Mouse (Mus musculus) forebrain, embryonic 14.5 days (tissue): ENCODE results near the gene Ppp1r1c. TPM values are rescaled to one million over a fixed set of nuclear protein-coding genes. Genes with fewer than 3 reads are reported as not detected.

Experiments used
- ATAC-seq: fragments of 200-750 bp; cut with Nextera tagmentation; 2 replicates; pipeline ENCODE4 v1.8.0; 2017; ENCODE audit warnings: mild to moderate bottlenecking, moderate library complexity
- DNase-seq: peaks from one replicate; pipeline ENCODE4 v3.0.0-alpha.2; 2015; ENCODE audit warnings: low spot score
- H3K27ac ChIP-seq: fragments of 300-500 bp; sonication (generic); 2 replicates; pipeline ENCODE4 v1.5.1; 2014; ENCODE audit warnings: low read depth, mild to moderate bottlenecking, control low read depth, low read length, moderate library complexity
- H3K27me3 ChIP-seq: fragments of 300-500 bp; sonication (generic); replicated peaks from 2 replicates; pipeline ENCODE4 v1.6.1; 2014; ENCODE audit warnings: low read length, control low read depth, mixed read lengths; ENCODE audit not compliant: control insufficient read depth, insufficient read depth
- H3K36me3 ChIP-seq: fragments of 300-500 bp; sonication (generic); 2 replicates; pipeline ENCODE4 v1.6.1; 2014; ENCODE audit warnings: low read length, control low read depth; ENCODE audit not compliant: control insufficient read depth, insufficient read depth
- H3K4me1 ChIP-seq: fragments of 300-500 bp; sonication (generic); 2 replicates; pipeline ENCODE4 v1.6.1; 2014; ENCODE audit warnings: antibody characterized with exemption, low read length, control low read depth; ENCODE audit not compliant: control insufficient read depth, insufficient read depth
- H3K4me2 ChIP-seq: fragments of 300-500 bp; sonication (generic); 2 replicates; pipeline ENCODE4 v1.6.1; 2014; ENCODE audit warnings: mild to moderate bottlenecking, control low read depth, low read length
- H3K4me3 ChIP-seq: fragments of 300-500 bp; sonication (generic); 2 replicates; pipeline ENCODE4 v1.5.1; 2014; ENCODE audit warnings: low read depth, low read length, control low read depth
- H3K9ac ChIP-seq: fragments of 300-500 bp; sonication (generic); 2 replicates; pipeline ENCODE4 v1.6.1; 2014; ENCODE audit warnings: mild to moderate bottlenecking, low read length, control low read depth, moderate library complexity
- H3K9me3 ChIP-seq: fragments of 300-500 bp; sonication (generic); replicated peaks from 2 replicates; pipeline ENCODE4 v1.6.1; 2016; ENCODE audit warnings: low read length, control low read depth, mixed read lengths; ENCODE audit not compliant: control insufficient read depth
- WGBS: fragments of 180-500 bp; shearing (Covaris S2); extraction: QIAGEN DNeasy Blood & Tissue Kit; methylation state at CpG from one replicate; pipeline ENCODE4 v1.1.7; 2014; 5-methylcytosine and 5-hydroxymethylcytosine counted together
- polyA plus RNA-seq: library from polyadenylated mRNA; unstranded; fragments of >200 nt; fragmentation: Nextera tagmentation; extraction: Ambion mirVana; gene quantifications from 2 replicates; pipeline ENCODE4 v1.2.1, GENCODE M21; 2014

Ppp1r1c gene
- polyA plus RNA-seq, 1 experiment from 2014 or later: 0.25 TPM

DNA sequence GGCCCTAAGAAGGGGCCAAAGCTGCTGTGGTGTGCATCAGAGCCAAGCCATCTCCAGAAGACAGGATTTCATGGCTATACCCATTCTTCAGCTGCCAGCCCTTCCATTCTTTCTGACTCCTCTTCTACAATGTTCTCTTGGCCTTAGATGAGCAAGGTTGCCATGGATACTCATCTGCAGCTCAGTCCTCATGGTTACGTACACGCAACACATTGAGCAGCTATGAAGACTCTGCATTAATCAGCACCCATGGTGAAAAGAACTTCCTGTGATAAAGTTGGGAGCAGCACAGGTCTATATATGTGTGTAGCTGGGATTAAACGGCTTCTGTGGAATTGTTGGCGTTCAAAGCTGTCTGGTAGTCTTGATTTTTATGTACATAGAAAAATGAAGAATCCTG, 24.3 kb upstream of the Ppp1r1c start:
- no peak for ATAC-seq
- no peaks in the 10 kb centered on the region for H3K27me3 ChIP-seq
- no peaks in the 10 kb centered on the region for H3K36me3 ChIP-seq
- no peak overlapping the region for H3K4me2 ChIP-seq
- H3K4me1 ChIP-seq: no peaks in the 10 kb centered on the region
- H3K27ac ChIP-seq: no peak overlapping the region
- no peak overlapping the region for H3K4me3 ChIP-seq
- no peak overlapping the region for H3K9ac ChIP-seq
- DNase-seq: no peak
- WGBS: 83% methylated on average over 4 of the region's 4 CpGs
- no peaks in the 10 kb centered on the region for H3K9me3 ChIP-seq

DNA sequence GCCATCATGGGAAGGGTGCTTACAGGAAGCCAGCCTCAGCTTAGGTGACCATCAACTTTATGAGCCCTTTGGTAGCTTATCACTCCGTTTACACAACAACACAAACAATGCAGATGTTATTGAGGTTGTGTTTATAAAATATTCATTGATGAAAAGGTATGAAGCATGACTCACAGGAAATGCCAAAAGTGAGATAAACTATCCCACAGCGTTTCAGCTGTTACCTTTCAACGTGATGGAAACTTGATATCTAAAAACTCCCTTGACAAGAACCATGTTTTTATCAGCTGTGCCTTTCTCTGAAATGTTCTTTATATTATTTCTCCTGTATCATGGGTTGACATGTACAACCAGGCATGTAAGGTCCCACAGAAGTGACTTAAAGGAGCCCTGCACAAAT, 16.7 kb upstream of the Ppp1r1c start:
- Histone ChIP-seq H3K4me3 (no peak overlapping the region), H3K27ac (no peak overlapping the region), H3K36me3 (no peaks in the 10 kb centered on the region), H3K9ac (no peak overlapping the region), H3K9me3 (no peaks in the 10 kb centered on the region), H3K27me3 (no peaks in the 10 kb centered on the region), H3K4me1 (no peaks in the 10 kb centered on the region), H3K4me2 (no peak overlapping the region)
- no peak for DNase-seq
- WGBS: 84% methylated on average over 3 of the region's 3 CpGs
- ATAC-seq: no peak

DNA sequence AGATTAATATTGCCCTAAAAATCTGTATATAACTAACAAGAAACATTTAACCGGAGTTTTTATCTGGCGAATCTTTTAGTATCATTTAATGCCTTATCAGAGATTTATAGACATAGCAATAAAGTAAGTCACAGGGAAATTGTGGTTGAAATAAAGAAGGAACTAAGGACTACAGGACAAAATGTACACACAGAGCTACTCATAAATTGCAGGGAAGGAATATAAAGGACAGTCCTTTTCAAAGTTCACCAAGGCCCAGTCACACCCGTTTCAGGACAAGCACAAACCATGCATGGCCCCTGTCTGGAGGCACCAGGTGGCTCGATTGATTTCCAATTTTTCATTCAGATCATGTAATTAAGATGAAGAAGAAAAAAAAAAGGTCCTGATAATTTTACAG, 12.4 kb upstream of the Ppp1r1c start:
- no peak for DNase-seq
- H3K36me3 ChIP-seq: no peaks in the 10 kb centered on the region
- H3K27me3 ChIP-seq: no peaks in the 10 kb centered on the region
- no peaks in the 10 kb centered on the region for H3K4me1 ChIP-seq
- H3K9ac ChIP-seq: no peak overlapping the region
- no peak overlapping the region for H3K4me2 ChIP-seq
- 93% methylated on average over 4 of the region's 4 CpGs for WGBS
- H3K4me3 ChIP-seq: no peak overlapping the region
- H3K9me3 ChIP-seq: no peaks in the 10 kb centered on the region
- H3K27ac ChIP-seq: no peak overlapping the region
- ATAC-seq: no peak

DNA sequence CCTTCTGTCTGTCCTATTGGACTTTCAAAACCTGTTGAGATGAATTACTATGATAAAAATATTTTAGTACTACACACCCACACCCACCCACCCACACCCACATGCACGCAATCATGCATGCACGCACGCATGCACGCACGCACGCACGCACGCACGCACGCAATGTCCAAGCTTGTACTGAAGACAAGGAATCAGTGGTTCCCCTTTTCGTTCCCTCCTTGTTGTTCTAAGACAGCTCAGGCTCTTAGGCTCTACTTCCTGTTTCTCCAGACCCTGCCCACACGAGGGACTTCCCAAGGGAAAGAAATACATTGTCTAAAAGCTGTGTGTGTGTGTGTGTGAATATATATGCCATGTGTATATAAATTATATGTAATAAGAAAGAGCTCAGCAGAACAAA, 11.6 kb upstream of the Ppp1r1c start:
- no peaks in the 10 kb centered on the region for H3K4me1 ChIP-seq
- WGBS: 93% methylated on average over 12 of the region's 12 CpGs

DNA sequence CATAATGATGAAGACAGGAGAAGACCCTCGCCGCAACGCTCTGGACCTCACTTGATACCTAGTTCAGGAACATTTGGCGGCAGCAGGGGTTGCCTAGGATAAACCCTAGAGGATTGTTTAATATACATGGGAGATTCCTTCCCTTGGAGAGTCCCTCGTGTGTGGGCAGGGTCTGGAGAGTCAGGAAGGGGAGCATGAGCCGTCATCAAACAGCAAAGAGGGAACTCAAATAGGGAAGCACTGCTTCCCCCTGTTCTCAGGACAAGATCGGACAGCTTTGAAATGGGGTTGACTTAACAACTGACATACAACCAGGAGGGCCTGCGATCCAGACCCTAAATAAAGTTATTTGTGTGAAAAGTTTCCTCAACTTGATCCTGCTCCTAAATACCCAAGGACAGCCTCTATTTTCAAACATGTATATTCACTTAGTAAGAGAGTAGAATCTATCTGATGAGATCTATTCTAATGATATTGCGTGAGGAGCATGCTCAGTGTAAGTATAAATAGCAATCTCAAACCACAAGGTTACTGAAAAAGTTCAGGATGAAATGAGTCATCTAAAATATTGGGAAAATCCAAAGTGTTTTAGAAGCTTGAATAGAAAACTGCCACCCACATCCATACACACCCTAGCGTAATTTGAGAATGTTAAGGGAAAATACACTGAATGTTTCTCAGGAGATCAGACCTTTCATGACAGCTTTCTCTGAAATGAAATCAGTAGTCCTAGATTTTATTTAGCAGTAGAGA, 10.9 kb upstream of the Ppp1r1c start:
- Histone ChIP-seq H3K9me3 (no peaks in the 10 kb centered on the region), H3K36me3 (no peaks in the 10 kb centered on the region), H3K9ac (no peak overlapping the region), H3K4me1 (no peaks in the 10 kb centered on the region), H3K4me2 (no peak overlapping the region), H3K27me3 (no peaks in the 10 kb centered on the region), H3K27ac (no peak overlapping the region), H3K4me3 (no peak overlapping the region)
- ATAC-seq (no peak), DNase-seq (no peak)
- 90% methylated on average over 10 of the region's 10 CpGs for WGBS

More for the DNA sequence above, 11.6 kb upstream of the Ppp1r1c start:
- Histone ChIP-seq H3K27ac (no peak overlapping the region), H3K9me3 (no peaks in the 10 kb centered on the region), H3K9ac (no peak overlapping the region), H3K4me2 (no peak overlapping the region), H3K27me3 (no peaks in the 10 kb centered on the region), H3K36me3 (no peaks in the 10 kb centered on the region), H3K4me3 (no peak overlapping the region)
- ATAC-seq: no peak
- no peak for DNase-seq

DNA sequence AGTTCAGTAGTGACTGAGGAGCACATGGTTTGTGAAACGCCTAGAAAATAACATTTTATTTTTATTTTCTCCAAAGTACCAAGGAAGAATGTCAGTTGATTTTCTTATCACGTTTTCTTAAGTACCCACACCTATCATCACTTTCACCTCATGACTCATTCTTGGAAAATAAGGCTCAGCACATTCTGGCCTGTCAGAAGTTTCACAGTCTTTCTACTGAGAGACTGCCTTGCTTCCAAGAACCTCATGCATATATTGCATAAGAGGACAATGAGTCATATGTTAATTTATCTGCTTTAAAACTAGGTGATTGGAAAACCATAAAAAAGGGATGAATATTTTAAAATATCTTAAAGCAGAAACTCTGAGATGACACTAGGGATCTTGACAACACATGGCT, 9.4 kb upstream of the Ppp1r1c start:
- Histone ChIP-seq H3K9ac (no peak overlapping the region), H3K27ac (no peak overlapping the region), H3K27me3 (no peaks in the 10 kb centered on the region), H3K4me1 (no peaks in the 10 kb centered on the region), H3K4me2 (no peak overlapping the region), H3K9me3 (no peaks in the 10 kb centered on the region), H3K36me3 (no peaks in the 10 kb centered on the region), H3K4me3 (no peak overlapping the region)
- no peak for DNase-seq
- ATAC-seq: no peak
- 79% methylated on average over 2 of the region's 2 CpGs for WGBS

DNA sequence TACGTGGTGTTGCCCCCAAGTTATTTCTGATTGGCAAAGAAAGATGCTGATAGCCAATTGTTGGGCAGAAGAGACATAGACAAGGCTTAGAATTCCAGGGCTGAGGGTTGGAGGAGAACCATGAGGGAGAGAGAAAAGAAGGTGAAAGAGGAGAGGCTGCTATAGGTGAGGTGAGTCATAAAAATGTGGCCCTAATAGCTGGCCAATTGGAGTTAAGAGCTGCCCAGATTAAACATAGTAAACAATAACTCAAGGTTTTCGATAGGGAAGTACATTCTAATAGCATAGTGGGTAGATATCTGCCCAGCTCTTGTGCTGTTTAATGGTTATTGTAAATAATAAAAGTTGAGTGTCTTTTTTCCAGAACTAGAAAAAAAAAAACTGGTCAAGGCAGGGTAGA, 2.8 kb upstream of the Ppp1r1c start:
- no peak overlapping the region for H3K9ac ChIP-seq
- H3K36me3 ChIP-seq: no peaks in the 10 kb centered on the region
- DNase-seq: no peak
- no peaks in the 10 kb centered on the region for H3K4me1 ChIP-seq
- no peak overlapping the region for H3K27ac ChIP-seq
- 88% methylated on average over 2 of the region's 2 CpGs for WGBS
- no peak overlapping the region for H3K4me3 ChIP-seq
- H3K4me2 ChIP-seq: no peak overlapping the region
- H3K27me3 ChIP-seq: no peaks in the 10 kb centered on the region
- H3K9me3 ChIP-seq: no peaks in the 10 kb centered on the region
- ATAC-seq: no peak

DNA sequence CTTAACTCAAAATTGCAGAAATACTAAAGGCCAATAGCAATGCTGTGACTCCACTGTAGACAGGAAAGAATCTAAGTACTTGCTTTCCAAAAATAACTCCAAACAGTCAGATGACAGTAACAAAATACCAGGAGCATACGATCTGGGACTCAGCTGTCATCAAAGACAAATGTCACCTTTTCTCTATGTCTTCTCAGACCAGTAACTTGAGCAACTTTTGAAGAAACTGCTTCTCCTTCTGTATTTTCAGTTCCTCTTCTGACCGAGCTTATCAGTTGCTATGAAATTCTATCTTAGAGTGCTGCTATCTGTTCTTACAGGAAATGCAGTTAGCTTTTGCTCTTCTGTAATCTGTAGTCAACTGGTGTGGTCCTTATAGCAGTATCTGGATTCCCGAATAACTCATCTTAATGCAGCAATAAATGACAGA, 6.1 kb downstream of the Ppp1r1c start:
- WGBS: 92% methylated on average over 3 of the region's 3 CpGs

DNA sequence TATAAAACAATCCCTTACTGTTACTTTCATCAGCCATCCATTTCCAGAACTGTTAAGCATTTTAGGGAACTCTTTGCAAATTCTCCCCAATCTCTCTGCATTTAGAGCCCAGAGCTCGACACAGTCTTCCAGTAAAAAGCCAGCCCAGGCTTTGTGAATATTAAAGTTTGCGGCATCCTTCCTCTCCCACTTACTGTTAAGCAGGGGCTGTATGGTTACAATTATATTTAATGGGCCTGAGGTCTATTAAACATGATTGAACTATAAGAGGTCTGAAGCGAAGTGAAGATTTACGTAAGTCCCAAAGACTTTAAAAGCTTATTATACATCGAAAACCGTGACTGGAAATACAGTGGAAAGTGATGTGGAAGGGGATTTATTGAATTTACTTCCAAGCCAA, 7.2 kb downstream of the Ppp1r1c start:
- no peak for DNase-seq
- H3K27me3 ChIP-seq: no peaks in the 10 kb centered on the region
- H3K4me2 ChIP-seq: no peak overlapping the region
- H3K4me1 ChIP-seq: no peaks in the 10 kb centered on the region
- no peak overlapping the region for H3K9ac ChIP-seq
- 79% methylated on average over 6 of the region's 6 CpGs for WGBS
- H3K36me3 ChIP-seq: no peaks in the 10 kb centered on the region
- no peaks in the 10 kb centered on the region for H3K9me3 ChIP-seq
- H3K4me3 ChIP-seq: no peak overlapping the region
- ATAC-seq: no peak
- H3K27ac ChIP-seq: no peak overlapping the region

More for the DNA sequence above, 6.1 kb downstream of the Ppp1r1c start:
- H3K9ac ChIP-seq: no peak overlapping the region
- H3K9me3 ChIP-seq: no peaks in the 10 kb centered on the region
- DNase-seq (no peak), ATAC-seq (no peak)
- H3K27ac ChIP-seq: no peak overlapping the region
- H3K4me3 ChIP-seq: no peak overlapping the region
- H3K4me2 ChIP-seq: no peak overlapping the region
- H3K36me3 ChIP-seq: no peaks in the 10 kb centered on the region
- no peaks in the 10 kb centered on the region for H3K4me1 ChIP-seq
- no peaks in the 10 kb centered on the region for H3K27me3 ChIP-seq
